Mouse (Mus musculus): ENCODE results near the gene Enho. TPM values are rescaled to one million over a fixed set of nuclear protein-coding genes. Genes with fewer than 3 reads are reported as not detected.
A peak's percentile ranks its signal among the peaks of the same experiment; 100 is the strongest.
"Not testable (repeated sequence)": the region's sequence is repeated elsewhere in the genome, so short reads cannot be mapped to it uniquely, and the experiment has no call there.

Gene Enho
- 12.7 and 13.6 TPM in 2 replicates for polyA plus RNA-seq (2015; fragmentation: Nextera tagmentation; extraction: Ambion mirVana)

- Histone ChIP-seq H3K27me3 (peaks cover 37% of the 10 kb centered on the region), H3K9ac (peak within 1 kb of the TSS; percentile 84), H3K27ac (no peak within 1 kb of the TSS; the same call in 1 of the 2 replicates), H3K4me1 (peaks cover 38% of the 10 kb centered on the region), H3K36me3 (no peaks in the 10 kb centered on the region), H3K4me3 (peak within 1 kb of the TSS; percentile 64), H3K4me2 (replicated peaks) (peak within 1 kb of the TSS; percentile 84), H3K9me3 (no peaks in the 10 kb centered on the region)
- under 1% methylated on average over 72 of the region's 74 CpGs for WGBS
- peak; percentile 88 for ATAC-seq (ENCODE audit: low FRiP score, low read depth)
Observed at GRCm38 (mm10) chr4:41639913-41640507, at the start of gene Enho. TSS of gene Enho (minus strand) at chr4:41640324.

- H3K4me2 ChIP-seq (replicated peaks); H3K9me3 ChIP-seq; H3K27ac ChIP-seq; ATAC-seq (ENCODE audit: low FRiP score, low read depth); H3K4me3 ChIP-seq; H3K4me1 ChIP-seq; H3K36me3 ChIP-seq; H3K9ac ChIP-seq: not testable (repeated sequence)
- 54% methylated on average over 1 of the region's 1 CpGs for WGBS
- peaks cover 18% of the 10 kb centered on the region for H3K27me3 ChIP-seq
Observed at GRCm38 (mm10) chr4:41688562-41688961, 48.4 kb upstream of the Enho start.

- peaks cover 28% of the 10 kb centered on the region for H3K27me3 ChIP-seq
- 58% methylated on average over 10 of the region's 10 CpGs for WGBS
Observed at GRCm38 (mm10) chr4:41685882-41686492, 45.9 kb upstream of the Enho start.

GRCm38 (mm10) chr4:41684931-41685453 is 44.9 kb upstream of the Enho start:
- H3K27me3 ChIP-seq: peaks cover 37% of the 10 kb centered on the region
- not testable (repeated sequence) for H3K4me2 ChIP-seq (replicated peaks); H3K27ac ChIP-seq; H3K36me3 ChIP-seq; H3K9me3 ChIP-seq; H3K9ac ChIP-seq; ATAC-seq (ENCODE audit: low FRiP score, low read depth); H3K4me1 ChIP-seq; H3K4me3 ChIP-seq
- 3% methylated on average over 13 of the region's 14 CpGs for WGBS

More at GRCm38 (mm10) chr4:41685882-41686492, 45.9 kb upstream of the Enho start:
- not testable (repeated sequence) for ATAC-seq (ENCODE audit: low FRiP score, low read depth); H3K36me3 ChIP-seq; H3K4me3 ChIP-seq; H3K9ac ChIP-seq; H3K4me1 ChIP-seq; H3K27ac ChIP-seq; H3K4me2 ChIP-seq (replicated peaks); H3K9me3 ChIP-seq

- not testable (repeated sequence) for H3K36me3 ChIP-seq; ATAC-seq (ENCODE audit: low FRiP score, low read depth); H3K27ac ChIP-seq; H3K9me3 ChIP-seq; H3K9ac ChIP-seq
- H3K4me2 ChIP-seq (replicated peaks): peak overlapping the region; percentile 47
- H3K27me3 ChIP-seq: peaks cover 44% of the 10 kb centered on the region
- H3K4me1 ChIP-seq: peaks cover 15% of the 10 kb centered on the region
- 4% methylated on average over 23 of the region's 27 CpGs for WGBS
- H3K4me3 ChIP-seq: peak overlapping the region; percentile 10; the same call in 1 of the 2 replicates
Observed at GRCm38 (mm10) chr4:41684131-41684930, 44.2 kb upstream of the Enho start.

- WGBS: 0% methylated on average over 8 of the region's 27 CpGs
- peak overlapping the region; percentile 55 for H3K4me2 ChIP-seq (replicated peaks)
- not testable (repeated sequence) for H3K9ac ChIP-seq, H3K9me3 ChIP-seq, H3K36me3 ChIP-seq, H3K27ac ChIP-seq
- H3K4me3 ChIP-seq: peak overlapping the region; percentile 27
- H3K4me1 ChIP-seq: peaks cover 18% of the 10 kb centered on the region
- peak; percentile 37; the same call in 1 of the 2 replicates for ATAC-seq (ENCODE audit: low FRiP score, low read depth)
- peaks cover 54% of the 10 kb centered on the region for H3K27me3 ChIP-seq
Observed at GRCm38 (mm10) chr4:41683303-41683702, 43.2 kb upstream of the Enho start.

- Histone ChIP-seq H3K4me1 (peaks cover 18% of the 10 kb centered on the region), H3K4me2 (replicated peaks) (no peak overlapping the region), H3K27me3 (peaks cover 59% of the 10 kb centered on the region), H3K36me3 (no peaks in the 10 kb centered on the region), H3K9ac (no peak overlapping the region), H3K4me3 (no peak overlapping the region), H3K9me3 (no peaks in the 10 kb centered on the region), H3K27ac (no peak overlapping the region)
- WGBS: 16% methylated on average over 6 of the region's 6 CpGs
- peak; percentile 21; the same call in 1 of the 2 replicates for ATAC-seq (ENCODE audit: low FRiP score, low read depth)
Observed at GRCm38 (mm10) chr4:41682789-41683188, 42.7 kb upstream of the Enho start.

GRCm38 (mm10) chr4:41681947-41682346 is 41.8 kb upstream of the Enho start:
- Histone ChIP-seq H3K4me2 (replicated peaks) (no peak overlapping the region), H3K27me3 (peaks cover 68% of the 10 kb centered on the region), H3K4me1 (peaks cover 26% of the 10 kb centered on the region), H3K4me3 (no peak overlapping the region), H3K27ac (0 out of 2 replicates have a peak overlapping the region, but pooled peaks have one; percentile 1), H3K9ac (no peak overlapping the region), H3K9me3 (no peaks in the 10 kb centered on the region), H3K36me3 (no peaks in the 10 kb centered on the region)
- WGBS: 60% methylated on average over 10 of the region's 10 CpGs
- ATAC-seq (ENCODE audit: low FRiP score, low read depth): no peak

GRCm38 (mm10) chr4:41681176-41681575 is 41.1 kb upstream of the Enho start:
- Histone ChIP-seq H3K4me3 (no peak overlapping the region), H3K36me3 (no peaks in the 10 kb centered on the region), H3K4me2 (replicated peaks) (no peak overlapping the region), H3K27me3 (peaks cover 69% of the 10 kb centered on the region), H3K9ac (no peak overlapping the region), H3K4me1 (peaks cover 34% of the 10 kb centered on the region), H3K27ac (no peak overlapping the region), H3K9me3 (no peaks in the 10 kb centered on the region)
- 50% methylated on average over 4 of the region's 4 CpGs for WGBS
- ATAC-seq (ENCODE audit: low FRiP score, low read depth): no peak

GRCm38 (mm10) chr4:41679291-41679690 is 39.2 kb upstream of the Enho start:
- Histone ChIP-seq H3K27ac (no peak overlapping the region), H3K9ac (no peak overlapping the region), H3K27me3 (peaks cover 84% of the 10 kb centered on the region), H3K4me1 (peaks cover 33% of the 10 kb centered on the region), H3K36me3 (no peaks in the 10 kb centered on the region), H3K4me2 (replicated peaks) (no peak overlapping the region), H3K4me3 (no peak overlapping the region), H3K9me3 (no peaks in the 10 kb centered on the region)
- no peak for ATAC-seq (ENCODE audit: low FRiP score, low read depth)
- 60% methylated on average over 1 of the region's 2 CpGs for WGBS

GRCm38 (mm10) chr4:41678863-41679262 is 38.7 kb upstream of the Enho start:
- H3K4me3 ChIP-seq: no peak overlapping the region
- H3K4me2 ChIP-seq (replicated peaks): no peak overlapping the region
- 77% methylated on average over 6 of the region's 6 CpGs for WGBS
- no peak overlapping the region for H3K9ac ChIP-seq
- H3K27ac ChIP-seq: no peak overlapping the region
- peaks cover 88% of the 10 kb centered on the region for H3K27me3 ChIP-seq
- no peak for ATAC-seq (ENCODE audit: low FRiP score, low read depth)
- no peaks in the 10 kb centered on the region for H3K36me3 ChIP-seq
- peaks cover 30% of the 10 kb centered on the region for H3K4me1 ChIP-seq
- H3K9me3 ChIP-seq: no peaks in the 10 kb centered on the region
